Mouse (Mus musculus) retina, adult 2 months (tissue): Measurements from ENCODE around the gene Mlst8.

Experiments used
- DNase-seq: peaks from one replicate; pipeline ENCODE4 v3.0.0-alpha.2; 2012; ENCODE audit warnings: low read depth, low spot score

Gene Mlst8

GRCm38 (mm10) chr17:24489265-24490030, 10.6 kb upstream of the Mlst8 start:
- DNase-seq: no peak

DNA sequence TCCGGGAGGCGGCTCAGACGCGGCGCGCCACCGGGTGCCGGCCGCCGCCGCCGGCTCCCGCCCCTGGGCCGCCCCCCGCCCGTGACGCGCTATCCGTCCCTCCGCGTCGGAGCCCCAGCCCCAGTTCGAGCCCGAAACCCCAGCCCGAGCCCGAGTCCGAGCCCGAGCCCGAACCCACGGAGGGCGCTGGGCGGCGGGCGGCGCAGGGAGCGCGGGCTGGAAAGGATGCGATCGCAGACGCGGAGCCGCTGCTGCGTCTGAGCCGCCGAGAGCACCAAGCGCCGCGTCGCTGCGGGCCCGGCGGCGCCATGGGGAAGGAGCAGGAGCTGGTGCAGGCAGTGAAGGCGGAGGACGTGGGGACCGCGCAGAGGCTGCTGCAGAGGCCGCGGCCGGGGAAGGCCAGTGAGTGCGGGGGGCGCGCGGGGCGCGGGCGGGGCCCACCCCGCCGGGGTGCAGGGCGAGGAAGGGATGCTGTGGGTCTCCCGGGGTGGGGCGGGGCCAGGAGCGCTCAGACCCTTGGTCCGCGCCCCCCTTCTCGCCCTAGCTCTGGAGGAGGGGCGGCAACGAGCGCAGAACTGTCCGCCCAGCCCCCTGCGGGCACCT, 9.9 kb upstream of the Mlst8 start:
- DNase-seq: no peak

GRCm38 (mm10) chr17:24488186-24488661, 9.3 kb upstream of the Mlst8 start, which contains the start of gene Caskin1:
Gene Caskin1 (plus strand): TSS chr17:24488601.
- no peak for DNase-seq

- DNase-seq: no peak
Measured at GRCm38 (mm10) chr17:24485090-24485860, 6.4 kb upstream of the Mlst8 start.

DNA sequence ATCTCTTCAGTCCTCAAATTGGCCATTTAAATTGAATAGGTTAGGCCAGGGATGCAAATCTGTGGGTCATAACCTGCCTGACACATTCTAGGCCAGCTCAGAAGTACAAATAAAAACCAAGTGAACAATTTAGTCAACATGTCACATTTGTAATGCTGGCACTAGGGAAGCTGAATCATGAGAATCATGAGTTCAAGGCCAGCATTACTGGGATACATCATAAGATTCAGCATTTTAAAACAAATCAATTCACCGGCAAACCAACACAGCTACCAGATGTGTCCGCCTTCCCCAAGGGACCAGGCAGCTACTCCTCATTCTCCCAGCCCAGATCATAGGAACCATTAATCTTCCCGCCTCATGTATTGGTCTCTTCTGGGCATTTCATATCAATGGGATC, 4.6 kb upstream of the Mlst8 start:
- DNase-seq: no peak

DNA sequence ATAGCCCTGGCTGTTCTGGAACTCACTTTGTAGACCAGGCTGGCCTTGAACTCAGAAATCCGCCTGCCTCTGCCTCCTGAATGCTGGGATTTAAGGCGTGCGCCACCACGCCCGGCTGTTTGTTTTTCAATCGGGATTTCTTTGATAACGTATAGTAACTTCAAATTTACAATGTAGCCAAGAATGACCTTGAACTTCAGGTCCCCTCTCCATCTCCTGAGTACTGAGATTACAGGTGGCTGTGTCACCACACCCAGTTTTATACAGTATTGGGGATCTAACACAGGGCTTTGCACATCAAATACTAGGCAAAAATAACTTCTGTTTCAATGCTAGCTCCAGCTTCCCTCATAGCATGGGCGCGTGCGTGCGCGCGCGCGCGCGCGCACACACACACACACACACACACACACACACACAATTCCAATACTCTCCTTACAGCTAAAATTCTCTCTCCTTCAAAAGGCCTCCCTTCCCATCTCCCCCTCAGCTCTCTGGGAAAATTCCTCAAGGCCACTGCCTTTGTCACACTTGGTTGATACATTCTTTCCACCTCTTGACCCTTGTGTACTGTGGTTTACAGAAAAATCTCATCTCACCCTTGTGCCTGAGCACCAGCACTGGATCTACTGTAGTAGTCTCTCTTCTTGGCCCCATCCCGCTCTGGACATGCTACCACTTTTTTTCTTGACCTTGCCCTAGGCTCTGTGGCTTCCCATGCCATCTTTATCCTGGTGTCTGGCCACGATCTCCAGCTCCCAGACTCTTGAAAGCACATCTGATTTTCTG, 2.3 kb upstream of the Mlst8 start:
- DNase-seq: no peak

DNA sequence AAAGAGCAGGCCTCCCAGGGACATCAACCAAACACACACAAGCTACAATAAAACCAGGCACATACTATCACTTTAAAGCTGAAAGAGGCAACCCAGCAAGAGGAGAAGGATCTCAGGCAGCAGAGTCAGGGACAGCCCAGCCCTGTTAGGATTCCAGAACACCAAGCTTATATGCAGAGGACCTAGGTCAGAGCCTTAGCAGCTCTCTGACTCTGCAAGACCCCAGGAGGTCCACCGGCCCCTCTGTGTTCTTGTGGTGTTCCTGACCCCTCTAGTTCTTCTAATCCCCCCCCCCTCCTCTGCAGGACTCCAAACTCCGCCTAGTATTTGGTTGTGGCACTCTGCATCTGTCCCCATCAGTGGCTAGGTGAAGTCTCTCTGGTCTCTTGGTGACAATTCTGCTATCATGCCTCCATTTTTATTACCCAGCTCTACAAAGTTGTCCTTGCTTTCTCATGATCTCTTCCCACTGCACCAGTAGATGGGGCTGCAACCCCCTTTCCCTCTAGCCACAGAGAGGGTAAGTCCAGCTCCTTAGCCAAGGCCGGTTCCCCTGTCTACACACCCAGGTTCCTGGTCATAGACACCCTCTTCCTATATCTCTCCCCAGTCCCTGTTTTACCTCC, 1.4 kb upstream of the Mlst8 start:
- no peak for DNase-seq

DNA sequence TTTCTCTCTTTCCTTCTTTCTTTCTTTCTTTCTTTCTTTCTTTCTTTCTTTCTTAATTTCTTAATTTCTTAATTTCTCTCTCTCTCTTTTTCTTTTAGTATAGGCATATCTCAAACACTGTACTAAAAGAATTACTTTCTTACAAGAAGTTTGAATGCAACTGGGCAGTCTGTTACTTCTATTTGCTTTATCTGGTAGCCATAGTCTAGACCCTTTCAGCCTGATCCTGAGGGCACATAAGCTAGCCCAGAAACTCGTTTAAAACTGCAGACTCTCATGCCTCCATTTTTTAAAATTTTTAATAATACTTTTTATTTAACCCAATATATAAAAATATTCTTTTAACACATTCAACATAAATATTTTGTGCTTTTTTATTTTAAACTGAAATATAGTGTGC, 553 bp upstream of the Mlst8 start:
- DNase-seq: no peak

DNA sequence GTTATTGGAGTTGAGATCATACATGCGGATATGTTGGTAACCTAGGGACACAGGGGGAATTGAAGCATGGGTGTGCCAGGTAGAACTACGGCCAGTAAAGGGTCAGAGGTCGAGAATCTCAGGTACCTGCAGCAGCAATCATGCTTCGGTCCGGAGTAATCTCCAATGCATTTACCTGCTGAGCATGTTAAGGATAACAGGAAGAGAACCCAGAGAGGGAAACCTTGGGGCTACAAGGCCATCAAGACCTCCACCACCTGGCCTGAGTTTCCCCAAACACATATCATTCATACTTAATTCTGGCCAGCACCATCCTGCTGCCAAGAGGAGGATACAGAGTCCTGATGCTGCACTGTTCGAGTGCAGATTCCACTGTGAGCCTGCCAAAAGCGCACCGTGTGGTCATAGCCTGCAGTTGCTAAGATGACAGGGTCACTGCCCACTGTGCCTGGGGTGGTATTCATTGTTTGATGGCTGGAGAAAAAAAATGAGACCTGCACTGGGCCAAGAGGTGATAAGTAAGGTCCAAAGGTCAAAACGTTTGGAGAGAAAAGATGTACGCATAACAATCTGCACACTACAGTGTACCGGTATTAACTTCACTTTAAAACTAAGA, 785 bp downstream of the Mlst8 start:
- DNase-seq: no peak

- no peak for DNase-seq
Measured at GRCm38 (mm10) chr17:24477053-24477984, 1.6 kb downstream of the Mlst8 start.

GRCm38 (mm10) chr17:24476022-24476776, 2.7 kb downstream of the Mlst8 start:
- no peak for DNase-seq

DNA sequence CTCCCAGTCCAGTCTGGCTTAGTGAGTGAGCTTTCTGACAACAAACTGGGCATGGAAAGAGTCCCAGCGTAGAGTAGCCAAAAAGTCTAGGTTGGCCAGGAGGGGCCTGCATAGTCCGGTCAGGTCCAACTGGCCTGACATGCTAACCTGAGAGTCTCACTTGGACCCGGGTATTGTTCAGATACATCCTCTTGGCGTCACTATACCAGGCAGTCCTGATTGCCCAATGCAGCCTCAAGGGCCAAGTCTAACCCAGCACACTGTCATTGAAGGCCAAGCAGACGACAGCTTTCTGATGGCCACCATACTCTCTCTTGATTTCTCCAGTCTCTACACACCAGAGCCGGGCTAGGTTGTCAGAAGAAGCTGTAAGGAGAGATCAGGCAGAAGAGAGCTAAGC, 3.3 kb downstream of the Mlst8 start:
- no peak for DNase-seq

GRCm38 (mm10) chr17:24474557-24474956, 4.3 kb downstream of the Mlst8 start:
- DNase-seq: no peak

DNA sequence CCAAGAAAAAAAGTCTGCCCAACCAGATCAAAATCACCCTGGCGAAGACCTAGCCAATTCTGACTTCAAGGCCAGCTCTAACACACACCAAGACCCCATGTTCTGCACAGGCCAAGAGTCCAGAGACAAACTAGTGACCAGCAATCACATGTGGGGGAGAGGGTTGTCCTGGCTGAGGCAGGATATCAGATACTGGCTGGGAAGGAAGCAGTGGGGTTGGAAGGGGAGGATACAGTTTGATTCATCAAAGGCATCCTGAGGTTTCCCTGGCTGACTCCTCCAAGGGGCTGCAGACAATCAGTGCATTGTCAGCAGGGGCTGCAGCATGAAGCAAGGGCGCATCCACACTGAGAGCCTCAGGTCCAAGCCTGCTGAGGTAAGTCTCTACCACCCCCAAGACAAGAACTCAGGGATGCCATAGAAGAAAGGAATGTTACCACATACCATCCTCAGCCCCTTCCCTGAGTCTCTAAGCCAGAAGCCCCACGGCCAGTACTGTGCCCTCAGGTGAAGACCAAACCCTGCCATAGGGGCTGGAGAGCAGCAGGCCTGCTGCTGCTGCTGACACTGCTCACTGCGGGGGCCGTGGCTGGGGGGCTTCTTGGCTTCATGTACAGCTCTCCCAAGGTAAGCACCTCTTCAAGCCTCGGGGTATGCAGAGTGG, 5.1 kb downstream of the Mlst8 start, which contains the start of gene Bricd5:
Gene Bricd5, plus strand, starts transcription at position 273 of the 664 bp plus-strand sequence.
- DNase-seq: no peak

- DNase-seq: no peak
Measured at GRCm38 (mm10) chr17:24472512-24472911, 6.4 kb downstream of the Mlst8 start.

DNA sequence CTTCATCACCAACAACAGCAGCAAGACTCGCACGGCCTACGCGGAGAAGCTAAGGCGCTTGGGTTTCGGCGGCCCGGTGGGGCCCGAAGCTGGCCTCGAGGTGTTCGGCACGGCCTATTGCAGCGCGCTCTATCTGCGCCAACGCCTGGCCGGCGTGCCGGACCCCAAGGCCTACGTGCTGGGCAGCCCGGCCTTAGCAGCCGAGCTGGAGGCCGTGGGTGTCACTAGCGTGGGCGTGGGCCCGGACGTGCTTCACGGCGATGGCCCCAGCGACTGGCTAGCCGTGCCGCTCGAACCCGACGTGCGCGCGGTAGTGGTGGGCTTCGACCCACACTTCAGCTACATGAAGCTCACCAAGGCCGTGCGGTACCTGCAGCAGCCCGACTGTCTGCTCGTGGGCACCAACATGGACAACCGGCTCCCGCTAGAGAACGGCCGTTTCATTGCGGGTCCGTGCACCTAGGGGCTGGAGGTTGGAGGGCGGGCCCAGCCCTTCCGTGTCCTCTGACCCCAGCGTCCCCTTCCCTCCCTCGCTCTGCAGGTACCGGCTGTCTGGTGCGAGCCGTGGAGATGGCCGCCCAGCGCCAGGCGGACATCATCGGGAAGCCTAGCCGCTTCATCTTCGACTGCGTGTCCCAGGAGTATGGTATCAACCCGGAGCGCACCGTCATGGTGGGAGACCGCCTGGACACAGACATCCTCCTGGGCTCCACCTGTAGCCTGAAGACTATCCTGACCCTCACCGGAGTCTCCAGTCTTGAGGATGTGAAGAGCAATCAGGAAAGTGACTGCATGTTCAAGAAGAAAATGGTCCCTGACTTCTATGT, 8.0 kb downstream of the Mlst8 start:
- DNase-seq: no peak

- DNase-seq: peak; percentile 94
Measured at GRCm38 (mm10) chr17:24469910-24470602, 8.8 kb downstream of the Mlst8 start, which contains the start of the genes E4f1 and Pgp. Gene E4f1 (minus strand): TSS chr17:24470313. Gene Pgp (plus strand): TSS chr17:24470392.
